Mouse (Mus musculus): ENCODE data around the gene Lcn11. TPM values are rescaled to one million over a fixed set of nuclear protein-coding genes. Genes with fewer than 3 reads are reported as not detected.
"Not testable (repeated sequence)": the region's sequence is repeated elsewhere in the genome, so short reads cannot be mapped to it uniquely, and the experiment has no call there.

Gene Lcn11
- total RNA-seq, 2 experiments from 2014 or later: not detected

GRCm38 (mm10) chr2:25781957-25782356 lies 5.1 kb downstream of the Lcn11 start, which contains the start of gene Gm13539:
Gm13539 (plus strand) TSS chr2:25782257.
- TF ChIP-seq CTCF (IDR thresholded peaks at IDR 0.05): no peak
- intact Hi-C loops (cut with DNase I): no loop called here
- no peak within 1 kb of the TSS for H3K27ac ChIP-seq
- H3K4me3 ChIP-seq: no peak within 1 kb of the TSS
- DNase-seq (ENCODE audit: extremely low spot score in 1 of 2, low spot score in 2 of 2): no peak

- H3K27ac ChIP-seq: no peak overlapping the region
- no peak overlapping the region for H3K4me3 ChIP-seq
- intact Hi-C loops (cut with DNase I): no loop called here
- TF ChIP-seq CTCF (IDR thresholded peaks at IDR 0.05): no peak
- DNase-seq (ENCODE audit: extremely low spot score in 1 of 2, low spot score in 2 of 2): no peak
These were observed 8.9 kb downstream of the Lcn11 start for GRCm38 (mm10) chr2:25785573-25786322.

- H3K4me3 ChIP-seq: no peak overlapping the region
- intact Hi-C loops (cut with DNase I): no loop called here
- DNase-seq (ENCODE audit: extremely low spot score in 1 of 2, low spot score in 2 of 2): no peak
- no peak overlapping the region for H3K27ac ChIP-seq
- TF ChIP-seq CTCF (IDR thresholded peaks at IDR 0.05): no peak
These were observed 12.3 kb downstream of the Lcn11 start for GRCm38 (mm10) chr2:25789092-25789491.

- no peak overlapping the region for H3K27ac ChIP-seq
- no peak overlapping the region for H3K4me3 ChIP-seq
- no peak for TF ChIP-seq CTCF (IDR thresholded peaks at IDR 0.05)
- intact Hi-C loops (cut with DNase I): no loop called here
- DNase-seq (ENCODE audit: extremely low spot score in 1 of 2, low spot score in 2 of 2): no peak
These were observed 20.8 kb downstream of the Lcn11 start for GRCm38 (mm10) chr2:25797635-25798034.

- TF ChIP-seq CTCF (IDR thresholded peaks at IDR 0.05): no peak
- no peak overlapping the region for H3K27ac ChIP-seq
- H3K4me3 ChIP-seq: no peak overlapping the region
- intact Hi-C loops (cut with DNase I): no loop called here
- DNase-seq (ENCODE audit: extremely low spot score in 1 of 2, low spot score in 2 of 2): no peak
These were observed 21.2 kb downstream of the Lcn11 start for GRCm38 (mm10) chr2:25798065-25798464.

GRCm38 (mm10) chr2:25811711-25812110 lies 34.9 kb downstream of the Lcn11 start:
- Histone ChIP-seq H3K4me3 (no peak overlapping the region), H3K27ac (no peak overlapping the region)
- no peak for DNase-seq (ENCODE audit: extremely low spot score in 1 of 2, low spot score in 2 of 2)
- intact Hi-C loops (cut with DNase I): no loop called here
- TF ChIP-seq CTCF (IDR thresholded peaks at IDR 0.05): no peak

GRCm38 (mm10) chr2:25813364-25813763 lies 36.5 kb downstream of the Lcn11 start:
- no peak for DNase-seq (ENCODE audit: extremely low spot score in 1 of 2, low spot score in 2 of 2)
- Histone ChIP-seq H3K27ac (no peak overlapping the region), H3K4me3 (no peak overlapping the region)
- TF ChIP-seq CTCF (IDR thresholded peaks at IDR 0.05): no peak; the same call in 1 of the 2 replicates
- intact Hi-C loops (cut with DNase I): no loop called here

GRCm38 (mm10) chr2:25815748-25816147 lies 38.9 kb downstream of the Lcn11 start, which contains the start of gene Glt6d1:
Glt6d1 (minus strand) TSS chr2:25815848.
- intact Hi-C loops (cut with DNase I); H3K27ac ChIP-seq; DNase-seq (ENCODE audit: extremely low spot score in 1 of 2, low spot score in 2 of 2); H3K4me3 ChIP-seq: not testable (repeated sequence)

- no peak for DNase-seq (ENCODE audit: extremely low spot score in 1 of 2, low spot score in 2 of 2)
- Histone ChIP-seq H3K4me3 (no peak within 1 kb of the TSS), H3K27ac (no peak within 1 kb of the TSS)
- no peak for TF ChIP-seq CTCF (IDR thresholded peaks at IDR 0.05)
- intact Hi-C loops (cut with DNase I): no loop called here
These were observed 46.0 kb downstream of the Lcn11 start, which contains the start of gene Lcn9 for GRCm38 (mm10) chr2:25822806-25823205. Lcn9 (plus strand) TSS chr2:25823153.

- H3K27ac ChIP-seq: no peak overlapping the region
- no peak overlapping the region for H3K4me3 ChIP-seq
- intact Hi-C loops (cut with DNase I): no loop called here
- TF ChIP-seq CTCF (IDR thresholded peaks at IDR 0.05): no peak
- no peak for DNase-seq (ENCODE audit: extremely low spot score in 1 of 2, low spot score in 2 of 2)
These were observed 47.9 kb downstream of the Lcn11 start for GRCm38 (mm10) chr2:25824751-25825150.

- H3K4me3 ChIP-seq: no peak overlapping the region
- no peak; the same call in 1 of the 2 replicates for TF ChIP-seq CTCF (IDR thresholded peaks at IDR 0.05)
- intact Hi-C loops (cut with DNase I): no loop called here
- H3K27ac ChIP-seq: no peak overlapping the region
- no peak for DNase-seq (ENCODE audit: extremely low spot score in 1 of 2, low spot score in 2 of 2)
These were observed 51.6 kb downstream of the Lcn11 start for GRCm38 (mm10) chr2:25828344-25828947.

Other genes starting within 250 kb of the Lcn11 start
- gene Traf2, start 230.1 kb upstream of the Lcn11 start, total RNA-seq (2021): 10 to 100 TPM; 10.4 to 11.0 TPM
- gene Edf1, start 219.2 kb upstream of the Lcn11 start, total RNA-seq (2021): 100 to 1,000 TPM; 190 to 202 TPM
- gene Mamdc4, start 202.2 kb upstream of the Lcn11 start, total RNA-seq (2021): 1 to 10 TPM; 1.8 to 2.6 TPM
- 10 to 100 TPM; 64.0 to 70.5 TPM for gene Phpt1, start 201.8 kb upstream of the Lcn11 start, total RNA-seq (2021)
- 100 to 1,000 TPM; 102 to 104 TPM for gene Ajm1, start 195.3 kb upstream of the Lcn11 start, total RNA-seq (2021)
- 100 to 1,000 TPM; 157 to 163 TPM for gene Rabl6, start 168.5 kb upstream of the Lcn11 start, total RNA-seq (2021)
- not detected for gene Ccdc183, start 159.3 kb upstream of the Lcn11 start, total RNA-seq (2021)
- gene Tmem141, start 155.0 kb upstream of the Lcn11 start, total RNA-seq (2021): 10 to 100 TPM; 21.6 to 22.3 TPM
- under 1 TPM; 0.25 to 0.70 TPM for gene Fcna, start 149.0 kb upstream of the Lcn11 start, total RNA-seq (2021)
- not detected for gene Lcn8, start 123.9 kb upstream of the Lcn11 start, total RNA-seq (2021)
- gene Lcn5, start 119.1 kb upstream of the Lcn11 start, total RNA-seq (2021): not detected
- not detected for gene Lcn6, start 100.2 kb upstream of the Lcn11 start, total RNA-seq (2021)
- gene Lcn10, start 94.3 kb upstream of the Lcn11 start, total RNA-seq (2021): not detected
- not detected for gene Obp2a, start 77.0 kb upstream of the Lcn11 start, total RNA-seq (2021)
- 10 to 100 TPM; 82.6 to 89.9 TPM for gene Bmyc, start 70.3 kb upstream of the Lcn11 start, total RNA-seq (2021)
- under 1 TPM in 1 of 2 experiments, not detected in 1; 0.50 TPM for gene Obp2b, start 40.0 kb upstream of the Lcn11 start, total RNA-seq (2021)
- gene Lcn3, start 11.4 kb upstream of the Lcn11 start, total RNA-seq (2021): not detected
- not detected for gene Gm13539, start 5.2 kb downstream of the Lcn11 start, total RNA-seq (2021)
- gene Glt6d1, start 38.8 kb downstream of the Lcn11 start, total RNA-seq (2021): not detected
- not detected for gene Lcn9, start 46.1 kb downstream of the Lcn11 start, total RNA-seq (2021)
- not detected for gene Sohlh1, start 70.2 kb downstream of the Lcn11 start, total RNA-seq (2021)
- gene Kcnt1, start 86.7 kb downstream of the Lcn11 start, total RNA-seq (2021): 100 to 1,000 TPM; 127 to 142 TPM
- 100 to 1,000 TPM; 150 to 159 TPM for gene Camsap1, start 206.3 kb downstream of the Lcn11 start, total RNA-seq (2021)
- 10 to 100 TPM; 58.3 to 62.7 TPM for gene Ubac1, start 244.7 kb downstream of the Lcn11 start, total RNA-seq (2021)